Mouse (Mus musculus): ENCODE results near the gene Sesn2.
"Not testable (repeated sequence)": the region's sequence is repeated elsewhere in the genome, so short reads cannot be mapped to it uniquely, and the experiment has no call there.

Gene Sesn2

DNA sequence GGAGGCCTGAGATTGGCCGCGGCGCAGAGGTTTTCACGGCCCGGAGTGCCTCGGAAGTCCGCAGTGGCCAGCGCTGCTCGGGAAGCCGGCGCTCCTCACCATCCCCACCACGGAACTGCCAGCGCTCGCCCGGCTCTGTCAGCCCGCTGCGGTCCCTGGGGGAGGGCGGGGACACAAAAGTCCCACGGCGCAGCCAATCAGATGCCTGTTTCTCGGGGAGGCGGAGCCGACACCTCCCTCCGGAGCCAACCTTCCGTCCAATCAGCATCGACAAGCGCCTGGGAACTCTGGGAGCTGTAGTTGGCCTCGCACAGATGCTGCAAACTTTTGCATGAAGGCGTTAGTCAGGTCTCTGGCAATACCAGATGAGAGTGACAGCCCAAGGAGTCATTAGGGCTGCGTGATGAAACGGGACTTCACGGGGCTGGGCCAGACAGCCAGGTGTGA, at the start of gene Sesn2:
Gene Sesn2, minus strand, starts transcription at position 150 of the 447 bp plus-strand sequence.
- DNase-seq: peak; percentile 96

DNA sequence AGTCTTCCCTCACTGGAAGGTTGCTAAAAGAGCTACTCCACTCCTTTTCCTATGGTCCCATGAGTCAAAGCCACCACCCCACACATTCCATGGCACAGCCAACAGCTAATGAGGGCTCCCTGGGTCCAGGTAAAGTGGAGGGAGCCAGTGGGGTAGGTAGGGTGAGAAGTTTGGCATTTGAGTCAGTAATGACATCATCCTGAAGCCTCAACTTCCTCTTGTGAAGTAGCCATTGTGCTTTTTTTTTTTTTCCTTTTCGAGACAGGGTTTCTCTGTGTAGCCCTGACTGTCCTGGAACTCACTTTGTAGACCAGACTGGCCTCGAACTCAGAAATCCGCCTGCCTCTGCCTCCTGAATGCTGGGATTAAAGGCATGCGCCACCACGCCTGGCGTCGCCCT, 45.2 kb upstream of the Sesn2 start:
- DNase-seq: not testable (repeated sequence)

DNA sequence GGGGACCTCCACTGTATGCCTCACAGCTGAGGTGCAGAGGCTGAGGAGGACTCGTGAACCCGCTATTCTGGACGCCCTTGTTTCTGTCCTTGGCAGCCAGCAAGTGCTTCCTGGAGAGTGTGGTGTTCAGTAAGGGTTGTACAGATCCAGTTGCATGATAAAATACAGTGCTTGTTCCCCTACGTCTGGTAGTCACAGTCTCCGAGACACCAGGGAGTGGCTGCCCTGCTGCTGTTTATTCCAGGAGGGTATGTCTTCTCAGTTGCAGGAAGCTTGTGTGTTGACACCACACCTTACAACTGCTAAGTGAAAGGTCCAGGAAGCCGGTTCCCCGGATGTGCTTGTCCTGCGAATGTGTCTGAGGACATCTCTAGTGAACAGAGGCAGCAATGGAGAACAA, 44.4 kb upstream of the Sesn2 start:
- no peak for DNase-seq

DNA sequence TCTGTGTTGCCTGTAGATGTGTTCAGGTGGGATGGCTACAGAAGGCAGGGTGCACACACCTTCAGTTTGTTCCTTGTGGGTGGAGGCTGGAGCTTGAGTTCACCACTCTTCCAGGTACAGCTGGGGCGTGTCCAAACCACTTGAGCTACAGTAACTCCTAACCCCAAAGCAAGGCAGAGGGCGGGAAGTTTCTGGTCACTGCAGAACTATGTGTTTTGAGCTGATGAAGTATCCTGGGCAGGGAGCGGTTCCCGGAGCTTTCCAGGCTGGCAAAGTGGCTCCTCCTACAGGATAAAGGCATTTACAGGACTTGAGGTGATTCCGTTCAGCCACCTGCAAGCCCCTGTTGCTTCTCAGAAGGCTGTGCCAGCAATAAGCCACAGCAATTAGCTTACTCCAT, 43.9 kb upstream of the Sesn2 start:
- DNase-seq: no peak

DNA sequence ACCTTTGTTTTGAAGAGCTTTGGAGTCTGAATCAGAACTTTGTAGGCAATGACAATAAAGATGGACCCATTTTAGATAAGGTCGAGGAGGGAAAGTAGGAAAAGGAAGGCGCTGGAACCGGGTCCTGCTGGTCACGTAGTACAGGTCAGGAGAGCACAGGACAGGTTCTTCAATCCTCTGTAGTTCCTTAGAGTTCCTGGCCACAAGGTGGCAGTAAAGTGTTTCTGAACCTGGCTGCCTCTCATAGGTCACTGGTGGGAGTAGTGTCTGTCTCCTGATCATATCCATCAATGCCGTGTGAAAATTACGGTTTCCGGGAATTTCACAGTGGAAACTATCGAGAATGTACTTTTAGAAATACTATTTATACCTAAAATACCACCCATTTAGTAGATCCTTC, 35.5 kb upstream of the Sesn2 start:
- DNase-seq: peak; percentile 85 to 87

DNA sequence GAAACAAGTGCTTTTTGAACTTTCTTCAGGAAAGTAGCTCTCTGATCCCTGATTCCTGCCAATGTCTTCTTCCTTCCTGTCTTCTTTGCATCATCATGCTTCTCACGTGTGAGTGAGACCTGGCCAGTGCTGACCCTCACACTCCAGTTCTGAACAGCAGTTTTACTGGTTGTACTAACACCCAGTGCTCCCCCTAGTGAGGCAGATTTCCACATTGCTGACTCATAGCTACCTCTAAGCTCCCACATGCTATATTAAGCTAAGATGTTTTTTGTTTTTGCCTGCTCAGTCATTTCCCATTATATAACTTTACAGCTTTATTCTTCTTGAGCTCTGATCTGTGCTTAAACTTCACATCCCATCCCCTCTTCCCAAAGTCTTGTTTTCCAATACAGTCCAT, 32.4 kb upstream of the Sesn2 start:
- no peak for DNase-seq

DNA sequence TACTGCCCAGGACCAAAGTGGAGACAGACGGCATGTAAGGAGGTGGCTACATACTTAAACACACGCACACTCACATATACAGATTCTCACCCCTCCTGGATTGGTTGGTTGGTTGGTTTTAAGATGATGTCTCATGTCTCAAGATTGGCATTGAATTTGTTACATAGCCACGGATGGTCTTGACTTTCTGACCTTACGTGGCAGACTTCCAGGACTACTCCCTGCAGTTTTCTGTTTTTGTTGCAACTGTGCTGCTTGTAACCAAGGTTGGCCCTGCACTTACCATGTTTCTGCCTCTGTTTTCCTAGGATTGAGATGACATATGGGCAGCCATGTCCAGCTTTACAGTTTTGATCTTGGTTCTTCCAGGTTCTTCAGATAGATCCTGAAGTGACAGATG, 31.1 kb upstream of the Sesn2 start:
- no peak for DNase-seq

DNA sequence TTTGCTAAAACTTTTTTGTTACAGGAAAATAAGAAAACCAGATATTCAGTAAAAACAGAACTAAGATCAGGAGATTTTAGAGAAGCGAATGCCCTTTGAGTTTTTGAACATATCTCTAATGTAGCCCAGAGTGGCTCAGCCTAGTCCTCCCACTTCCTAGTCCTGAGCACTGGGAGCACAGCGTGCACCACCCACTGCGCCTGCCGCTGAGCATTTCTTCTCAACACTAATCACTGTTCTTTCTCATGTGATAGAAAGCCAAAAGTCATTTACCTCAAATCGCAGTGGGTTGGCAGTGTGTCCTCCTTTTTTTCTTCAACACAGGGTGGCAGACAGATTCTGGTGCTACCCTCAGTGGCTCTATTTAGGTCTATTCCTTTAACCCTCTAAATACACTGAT, 29.2 kb upstream of the Sesn2 start:
- no peak for DNase-seq

DNA sequence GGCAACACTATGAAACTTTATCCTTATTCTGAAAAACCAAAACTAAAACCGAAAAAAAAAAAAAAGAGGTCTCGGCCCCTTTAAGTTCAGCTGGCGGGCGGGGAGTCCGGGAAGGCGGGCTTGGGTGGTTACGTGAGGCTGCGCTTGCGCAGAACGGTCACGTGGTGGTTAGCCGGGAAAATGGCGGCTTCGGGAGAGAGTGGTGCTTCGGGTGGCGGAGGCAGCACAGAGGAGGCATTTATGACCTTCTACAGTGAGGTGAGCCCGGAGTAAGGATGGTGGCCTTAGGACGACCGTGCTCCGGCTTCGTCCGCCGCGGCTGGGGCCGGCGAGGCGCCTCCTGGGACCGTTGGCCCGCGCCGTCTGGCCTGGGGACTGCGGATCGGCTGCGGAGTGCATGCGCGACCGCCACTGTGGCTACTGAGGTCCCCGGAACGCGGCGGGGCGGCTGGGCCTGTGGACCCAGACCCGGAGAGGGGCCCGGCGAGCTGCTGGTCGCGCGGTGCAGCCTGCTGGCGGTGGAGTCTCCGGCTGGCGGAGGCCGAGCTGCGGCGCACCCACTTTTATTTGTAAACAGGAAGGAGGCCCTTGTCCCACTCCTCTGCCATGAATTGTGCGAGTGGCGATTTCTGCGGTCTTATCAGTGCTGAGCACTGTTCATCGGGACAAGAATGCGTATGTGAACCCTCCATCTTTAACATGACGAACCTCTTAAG, 25.3 kb upstream of the Sesn2 start, which contains the start of gene Dnajc8:
Gene Dnajc8, plus strand, starts transcription at position 145 of the 716 bp plus-strand sequence.
- DNase-seq: peak; percentile 97 to 98

DNA sequence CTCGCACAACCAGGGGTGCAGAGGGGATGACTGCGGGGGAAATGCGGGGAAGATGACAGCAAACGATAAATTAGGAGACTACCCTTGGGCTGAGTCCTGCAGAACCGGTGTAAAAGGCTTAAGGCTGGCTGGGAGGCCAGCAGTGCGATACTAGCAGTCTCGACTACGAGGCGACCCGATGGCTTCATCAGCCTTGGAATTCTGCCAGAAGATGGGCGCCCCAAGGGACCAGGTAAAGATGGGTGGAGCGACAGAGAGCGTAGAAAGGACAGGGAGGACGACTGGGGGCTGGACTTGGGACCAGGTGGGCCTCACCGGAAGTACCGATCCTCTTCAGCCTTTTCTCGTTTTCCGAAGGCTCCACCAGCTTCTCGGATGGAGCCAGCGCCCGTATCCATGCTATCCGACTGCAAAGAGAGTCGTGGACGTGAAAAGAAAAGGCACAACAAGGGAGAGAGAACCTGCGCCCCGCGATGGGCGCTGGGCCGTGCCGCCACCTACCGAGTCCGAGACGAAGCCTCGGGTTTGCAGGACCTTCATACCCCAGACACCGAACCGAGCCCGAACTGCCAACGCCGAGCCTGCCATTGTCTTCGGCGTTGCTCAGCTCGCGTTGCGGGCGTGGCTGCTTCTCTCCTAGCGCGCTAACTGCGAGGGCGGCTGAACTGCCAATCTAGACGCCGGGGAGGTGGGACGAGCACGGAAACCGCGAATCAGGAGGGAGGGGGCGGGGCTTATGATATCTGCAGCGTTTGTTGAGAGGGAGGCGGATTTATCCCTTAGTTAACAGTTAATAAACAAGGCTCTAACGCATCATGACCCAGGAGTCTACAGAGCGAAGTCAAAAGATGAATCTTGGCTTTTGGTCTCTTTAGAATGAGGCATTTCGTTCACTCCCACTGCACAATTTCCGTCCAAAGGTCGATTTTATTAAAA, 22.9 kb upstream of the Sesn2 start, which contains the start of gene Atpif1:
Gene Atpif1, minus strand, starts transcription at position 679 of the 936 bp plus-strand sequence.
- DNase-seq: peak; percentile 93 to 96

DNA sequence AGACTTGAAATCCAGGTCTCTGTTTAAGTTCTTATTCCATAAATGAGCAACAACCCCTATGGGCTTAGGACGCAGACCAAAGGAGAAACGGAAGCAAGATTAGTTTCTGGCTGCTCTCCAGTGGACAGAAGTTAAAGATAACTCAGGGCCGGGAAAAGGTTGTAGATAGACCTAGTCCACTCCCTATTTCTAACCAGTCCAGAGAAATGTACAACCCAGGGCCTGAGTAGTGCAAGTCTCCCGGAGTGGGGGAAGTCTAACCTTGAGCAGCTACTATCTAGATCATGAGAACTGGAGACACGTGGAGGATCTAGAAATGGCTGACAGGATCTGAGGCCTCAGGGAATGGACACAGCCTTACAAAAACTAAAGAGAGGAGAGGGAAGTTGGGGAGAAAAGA, 22.2 kb upstream of the Sesn2 start:
- DNase-seq: no peak

DNA sequence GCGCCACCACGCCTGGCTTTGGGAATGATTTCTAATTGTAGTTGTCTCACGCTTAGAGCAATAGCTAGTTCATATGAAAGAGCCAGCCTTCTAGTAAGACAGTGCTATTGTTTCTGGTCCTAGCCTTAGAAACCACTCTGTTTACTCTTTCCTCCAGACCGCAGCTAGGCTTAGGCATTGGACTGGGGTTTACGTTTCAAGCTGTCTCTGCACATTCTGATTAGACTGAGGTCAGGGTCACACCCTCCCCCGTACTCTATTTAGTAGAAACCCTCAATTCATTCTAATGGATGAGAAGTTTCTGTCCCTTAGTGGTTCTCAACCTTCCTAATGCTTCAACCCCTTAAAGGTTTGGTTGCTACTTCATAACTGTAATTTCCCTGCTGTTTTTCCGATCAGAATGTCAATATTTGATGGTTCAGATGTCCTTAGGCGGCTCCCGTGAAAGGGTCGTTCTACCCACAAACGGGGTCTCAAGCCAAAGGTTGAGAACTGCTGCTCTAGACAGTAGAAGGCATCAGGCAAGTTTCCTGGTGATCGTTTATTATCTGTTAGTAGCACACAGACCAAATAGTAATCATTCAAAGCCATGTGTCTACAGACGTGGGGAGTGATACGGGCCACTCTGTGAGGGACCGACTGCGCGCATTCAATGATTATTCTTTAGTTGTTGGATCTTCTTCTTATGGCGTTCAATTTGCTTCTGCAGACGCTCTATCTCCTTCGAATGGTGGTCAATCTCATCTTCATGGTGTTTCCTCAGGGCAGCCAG, 19.9 kb upstream of the Sesn2 start:
- DNase-seq: no peak

DNA sequence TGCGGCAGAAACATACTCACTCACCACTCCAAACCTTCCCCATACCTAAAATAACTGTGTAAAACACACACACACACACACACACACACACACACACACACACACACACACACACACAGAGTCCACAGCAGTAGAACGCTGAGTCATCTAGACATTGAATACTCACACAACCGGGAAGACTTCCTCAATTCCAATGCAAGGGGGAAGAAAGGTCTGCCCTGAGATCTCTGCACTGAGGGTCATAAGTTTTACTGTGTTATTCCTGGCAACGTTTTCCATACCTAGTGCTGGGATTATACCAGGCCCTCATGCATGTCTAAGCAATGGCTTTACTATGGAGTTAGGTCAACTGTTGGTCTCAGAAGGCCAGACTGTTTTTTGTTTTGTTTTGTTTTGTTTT, 19.0 kb upstream of the Sesn2 start:
- DNase-seq: no peak

DNA sequence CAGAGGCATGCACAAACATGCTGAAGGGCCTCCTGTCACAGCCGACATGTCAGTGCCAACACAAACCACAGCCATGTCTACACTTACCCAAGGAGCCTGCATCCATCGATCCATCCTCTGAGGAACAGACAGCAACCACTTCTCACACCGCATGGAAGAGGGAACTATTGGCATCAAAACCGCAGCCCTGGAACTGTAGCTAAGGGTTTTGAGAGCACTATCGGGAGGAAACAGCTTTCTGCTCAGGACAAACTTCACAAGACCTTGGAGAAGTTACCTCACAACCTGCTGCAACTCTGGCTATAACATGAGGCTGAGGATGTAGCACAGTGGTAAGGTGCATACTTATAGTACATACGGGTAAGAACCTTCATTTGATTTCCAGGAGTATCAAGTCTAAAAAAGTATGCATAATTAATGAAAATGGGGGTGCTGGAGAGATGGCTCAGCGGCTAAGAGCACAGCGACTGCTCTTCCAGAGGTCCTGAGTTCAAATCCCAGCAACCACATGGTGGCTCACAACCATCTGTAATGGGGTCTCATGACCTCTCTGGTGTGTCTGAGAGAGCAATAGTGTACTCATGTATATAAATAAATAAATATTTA, 17.7 kb upstream of the Sesn2 start:
- DNase-seq: no peak

DNA sequence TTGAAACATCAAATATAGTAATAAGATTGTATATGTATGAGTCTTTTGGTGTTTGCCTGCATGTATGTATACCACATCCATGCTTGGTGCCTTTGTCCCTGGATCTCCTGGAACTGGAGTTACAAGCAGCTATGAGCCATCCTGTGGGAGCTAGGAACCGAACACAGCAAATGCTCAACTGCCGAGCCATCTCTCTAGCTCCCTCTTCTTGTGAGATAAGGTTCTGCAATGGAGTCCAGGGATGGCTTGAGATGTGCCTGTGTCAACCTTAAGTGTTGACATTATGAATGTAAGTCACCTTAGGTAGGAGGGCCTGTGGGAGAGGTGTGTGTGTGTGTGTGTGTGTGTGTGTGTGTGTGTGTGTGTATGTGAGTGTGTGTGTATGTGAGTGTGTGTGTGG, 16.4 kb upstream of the Sesn2 start:
- no peak for DNase-seq

DNA sequence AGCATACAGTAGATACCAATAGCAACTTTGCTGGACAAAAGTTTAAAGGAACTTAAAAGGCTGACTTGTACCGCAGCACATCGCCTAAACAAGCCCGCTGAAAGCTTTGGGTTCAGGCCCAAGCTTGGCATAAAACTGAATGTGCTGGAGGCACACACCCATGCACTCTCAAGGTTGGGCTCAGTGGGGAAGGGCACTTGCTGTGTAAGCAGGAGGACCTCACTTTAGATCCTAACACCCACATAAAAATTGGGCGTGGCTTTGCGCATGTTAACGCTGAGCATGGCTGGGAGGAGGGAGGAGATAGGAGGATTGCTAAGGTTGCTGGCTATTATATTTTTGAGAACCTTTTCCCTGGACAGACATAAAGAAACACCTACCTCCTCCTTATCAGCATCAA, 14.5 kb upstream of the Sesn2 start:
- no peak for DNase-seq

DNA sequence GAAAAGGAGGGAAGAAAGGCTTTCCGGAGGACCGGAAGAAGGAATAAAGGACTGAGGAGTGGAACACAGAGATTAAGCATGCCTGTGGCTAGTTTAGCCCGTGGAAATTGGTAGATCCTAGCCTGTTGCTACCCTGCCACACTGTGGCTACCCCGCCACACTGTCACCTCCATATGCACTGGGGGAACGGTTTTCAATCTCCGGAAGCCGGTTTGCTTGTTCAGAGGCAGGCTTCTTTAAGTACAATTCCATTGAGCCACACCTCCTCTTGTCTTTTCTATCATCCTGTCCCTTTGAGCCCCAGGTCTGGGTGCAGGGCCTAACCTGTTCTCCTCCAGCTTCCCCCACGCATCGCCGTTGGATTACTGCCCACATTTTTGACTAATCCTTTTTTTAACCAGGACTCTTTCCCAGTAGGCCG, 14.0 kb upstream of the Sesn2 start:
- DNase-seq: no peak

DNA sequence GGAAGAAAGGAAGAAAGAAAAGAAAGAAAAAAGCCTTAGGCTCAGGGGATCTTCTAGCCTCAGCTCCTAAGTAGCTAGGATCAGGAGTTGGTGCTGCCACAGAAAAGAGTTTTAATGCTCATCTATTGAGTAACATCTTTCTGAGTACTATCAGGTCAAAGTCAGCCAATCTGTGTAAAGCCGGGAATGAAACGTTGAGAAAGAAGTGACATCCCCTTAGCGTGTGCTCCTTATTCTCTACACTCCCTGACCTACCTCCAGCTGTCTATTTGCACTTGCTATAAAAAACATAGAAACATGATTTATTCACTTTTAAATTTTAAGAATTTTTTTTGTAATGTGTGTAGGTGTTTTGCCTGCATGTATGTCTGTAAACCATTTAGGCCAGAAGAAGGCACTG, 8.9 kb upstream of the Sesn2 start:
- DNase-seq: no peak

DNA sequence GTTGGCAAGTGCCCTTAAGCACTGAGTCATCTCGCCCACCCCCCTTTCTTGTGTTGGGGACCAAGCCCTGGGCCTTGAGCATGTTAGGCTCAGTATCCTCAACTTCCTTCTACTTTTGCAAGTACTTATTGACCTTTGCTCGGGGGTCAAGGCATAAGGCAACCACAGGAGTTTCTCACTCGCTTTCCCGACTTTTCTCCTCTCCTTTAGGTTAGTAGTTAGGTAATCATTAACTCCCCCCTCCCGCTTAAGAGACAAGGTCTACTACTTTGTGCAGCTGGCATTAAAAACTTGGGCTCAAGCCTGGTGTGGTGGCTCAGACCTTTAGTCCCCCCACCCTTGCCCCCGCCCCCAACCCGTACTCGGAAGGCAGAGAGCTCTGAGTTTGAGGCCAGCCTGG, 7.8 kb upstream of the Sesn2 start:
- no peak for DNase-seq

DNA sequence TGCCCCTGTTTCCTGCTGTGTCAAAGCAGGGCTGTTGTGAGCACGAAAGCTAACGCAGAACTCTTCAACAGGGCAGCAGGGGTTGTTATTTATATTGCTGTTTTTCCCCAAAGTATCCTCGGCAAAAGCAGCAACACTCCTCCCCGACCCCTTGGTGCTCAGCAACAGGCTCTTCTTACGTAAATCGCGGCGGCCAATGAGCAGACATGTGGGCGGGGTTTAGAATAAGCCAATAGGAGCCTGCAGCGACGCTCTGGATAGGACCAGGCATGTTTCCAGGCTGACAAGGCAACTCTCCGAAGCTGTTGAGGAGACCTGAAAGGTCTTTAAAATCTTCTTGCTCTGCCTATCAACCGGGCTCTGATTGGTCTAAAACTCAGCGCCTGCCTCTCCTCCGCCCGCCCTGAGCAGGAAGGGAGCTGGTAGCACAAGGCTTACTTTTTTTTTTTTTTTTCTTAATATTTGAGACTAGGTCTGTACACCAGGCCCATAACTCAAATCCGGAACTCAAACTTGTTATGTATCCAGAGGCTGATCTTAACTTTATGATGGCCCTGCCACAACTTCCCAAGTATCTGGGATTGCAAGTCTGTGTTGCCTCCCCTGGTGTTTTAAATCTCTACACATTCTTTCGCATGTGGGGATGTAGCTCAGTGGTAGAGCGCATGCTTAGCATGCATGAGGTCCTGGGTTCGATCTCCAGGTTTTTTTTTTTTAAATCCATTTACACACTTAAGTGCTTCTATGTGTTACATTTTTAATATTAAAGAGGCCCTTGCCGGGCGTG, 5.3 kb upstream of the Sesn2 start:
- DNase-seq: peak; percentile 91 to 93

DNA sequence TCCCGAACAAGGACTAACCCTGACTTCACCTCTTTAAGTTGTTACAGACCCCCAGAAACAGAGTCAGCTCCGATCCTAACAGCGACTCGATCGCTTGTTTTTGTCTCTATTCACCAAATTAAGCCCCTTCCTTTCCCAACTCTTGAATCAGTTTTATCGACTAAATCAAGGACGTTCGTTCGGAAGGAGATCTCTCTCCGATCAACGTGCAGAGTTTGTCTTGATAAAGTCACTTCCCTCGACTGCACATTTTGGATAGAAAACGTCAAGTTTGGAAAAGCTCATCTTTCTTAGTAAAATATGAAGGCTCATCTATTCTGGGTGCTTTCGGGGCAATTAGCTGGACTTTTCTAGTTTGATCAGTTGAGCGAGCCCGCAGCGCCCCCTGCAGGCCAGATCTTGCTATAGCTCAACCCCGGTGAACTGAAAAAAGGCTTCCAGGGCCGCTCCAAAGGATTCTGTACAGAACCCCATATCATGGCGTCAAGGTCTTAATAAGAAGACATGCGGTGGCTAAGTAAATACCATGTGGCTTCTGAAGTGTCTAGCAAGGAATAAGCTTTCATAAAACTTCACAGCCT, 4.3 kb upstream of the Sesn2 start:
- DNase-seq: peak; percentile 92 to 93

Data from cerebellum, postnatal 14 days (tissue).